Mouse (Mus musculus) lung, postnatal 14 days (tissue): ENCODE data around the gene Rdm1.

Experiments used
- DNase-seq: peaks from one replicate; pipeline ENCODE4 v3.0.0; 2021

The Rdm1 gene

DNA sequence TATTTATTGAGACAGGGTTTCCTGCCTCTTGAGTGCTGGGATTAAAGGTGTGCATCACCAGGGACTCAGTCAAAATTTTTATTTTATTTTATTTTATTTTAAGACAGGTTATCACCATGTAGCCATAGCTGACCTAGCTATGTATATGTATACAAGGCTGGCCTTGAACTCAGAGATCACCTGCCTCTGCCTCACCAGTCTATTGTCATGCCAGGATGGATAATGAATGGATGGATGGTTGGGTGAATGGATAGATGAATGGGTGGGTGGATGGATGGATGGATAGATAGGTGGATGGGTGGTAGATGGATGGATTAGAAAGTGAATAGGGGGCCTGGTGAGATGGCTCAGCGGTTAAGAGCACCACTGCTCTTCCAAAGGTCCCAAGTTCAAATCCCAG is 55.0 kb downstream of the Rdm1 start:
- no peak for DNase-seq

DNA sequence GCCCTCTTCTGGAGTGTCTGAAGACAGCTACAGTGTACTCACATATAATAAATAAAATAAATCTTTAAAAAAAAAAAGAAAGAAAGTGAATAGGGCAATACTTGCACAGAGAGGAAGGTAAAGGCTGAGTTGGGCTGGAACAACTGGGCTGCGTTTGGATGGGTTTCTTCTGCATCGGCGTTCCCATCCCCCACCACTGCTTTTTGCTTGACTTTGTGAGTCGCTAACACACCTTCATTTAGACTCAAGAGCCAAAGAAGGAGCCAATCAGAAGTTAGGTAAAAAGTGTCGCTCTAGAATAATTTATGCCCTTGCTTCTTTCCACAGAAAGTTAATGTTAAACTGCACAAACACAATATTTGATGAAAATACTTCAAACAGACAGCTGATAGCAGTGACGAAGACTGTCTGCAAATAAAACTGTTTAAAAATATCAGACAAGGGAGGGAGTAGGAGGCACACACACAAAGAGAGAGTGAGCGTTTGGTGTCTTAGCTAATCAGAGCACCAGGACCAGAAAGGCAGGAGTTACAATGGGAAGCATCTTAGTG is 55.5 kb downstream of the Rdm1 start:
- no peak for DNase-seq
